Mouse (Mus musculus) intestine, embryonic 16.5 days (tissue): ENCODE measurements around the gene Grem2. TPM values are rescaled to one million over a fixed set of nuclear protein-coding genes. Genes with fewer than 3 reads are reported as not detected.

Experiments
- ATAC-seq: fragments of 200-750 bp; cut with Nextera tagmentation; 2 replicates; pipeline ENCODE4 v1.8.0; 2017; ENCODE audit warnings: moderate TSS enrichment, moderate library complexity
- H3K27ac ChIP-seq: fragments of 300-500 bp; sonication (generic); 2 replicates; pipeline ENCODE4 v1.5.1; 2014; ENCODE audit warnings: mild to moderate bottlenecking, low read length
- H3K27me3 ChIP-seq: fragments of 300-500 bp; sonication (generic); replicated peaks from 2 replicates; pipeline ENCODE4 v1.6.1; 2014; ENCODE audit warnings: low read length, control low read depth, mixed read lengths; ENCODE audit not compliant: control insufficient read depth, insufficient read depth
- H3K36me3 ChIP-seq: fragments of 300-500 bp; sonication (generic); 2 replicates; pipeline ENCODE4 v1.6.1; 2014; ENCODE audit warnings: low read length, control low read depth; ENCODE audit not compliant: control insufficient read depth, insufficient read depth
- H3K4me1 ChIP-seq: fragments of 300-500 bp; sonication (generic); 2 replicates; pipeline ENCODE4 v1.6.1; 2014; ENCODE audit warnings: low read length, control low read depth, mixed read lengths; ENCODE audit not compliant: control insufficient read depth, insufficient read depth
- H3K4me2 ChIP-seq: fragments of 300-500 bp; sonication (generic); 2 replicates; pipeline ENCODE4 v1.6.1; 2014; ENCODE audit warnings: low read depth, low read length, control low read depth
- H3K4me3 ChIP-seq: fragments of 300-500 bp; sonication (generic); 2 replicates; pipeline ENCODE4 v1.5.1; 2014; ENCODE audit warnings: mild to moderate bottlenecking, low read length
- H3K9ac ChIP-seq: fragments of 300-500 bp; sonication (generic); 2 replicates; pipeline ENCODE4 v1.6.1; 2014; ENCODE audit warnings: low read depth, low read length
- H3K9me3 ChIP-seq: fragments of 300-500 bp; sonication (generic); 2 replicates; pipeline ENCODE4 v1.6.1; 2016; ENCODE audit warnings: low read length, control low read depth; ENCODE audit not compliant: control insufficient read depth
- WGBS: fragments of 180-500 bp; shearing (Covaris S2); extraction: QIAGEN DNeasy Blood & Tissue Kit; methylation state at CpG from one replicate; pipeline ENCODE4 v1.1.7; 2014; 5-methylcytosine and 5-hydroxymethylcytosine counted together
- polyA plus RNA-seq: library from polyadenylated mRNA; unstranded; fragments of >200 nt; fragmentation: Nextera tagmentation; extraction: Ambion mirVana; gene quantifications from 2 replicates; pipeline ENCODE4 v1.2.1, GENCODE M21; 2015

Gene Grem2
- polyA plus RNA-seq, 1 experiment from 2014 or later = 2.3 TPM

GRCm38 (mm10) chr1:174836861-174837260 lies 84.8 kb downstream of the Grem2 start:
- H3K9ac ChIP-seq = no peak overlapping the region
- H3K27me3 ChIP-seq = no peaks in the 10 kb centered on the region

GRCm38 (mm10) chr1:174826562-174826961 lies 95.1 kb downstream of the Grem2 start:
- H3K27me3 ChIP-seq = no peaks in the 10 kb centered on the region
- H3K36me3 ChIP-seq = no peaks in the 10 kb centered on the region
- H3K27ac ChIP-seq = no peak overlapping the region
- H3K4me3 ChIP-seq = no peak overlapping the region
- H3K4me2 ChIP-seq = no peak overlapping the region
- H3K9ac ChIP-seq = no peak overlapping the region
- no peaks in the 10 kb centered on the region for H3K4me1 ChIP-seq
- no peaks in the 10 kb centered on the region for H3K9me3 ChIP-seq
- WGBS = 28% methylated on average over 8 of the region's 8 CpGs
- ATAC-seq = no peak

More at GRCm38 (mm10) chr1:174836861-174837260, 84.8 kb downstream of the Grem2 start:
- Histone ChIP-seq H3K4me1 (no peaks in the 10 kb centered on the region), H3K4me2 (no peak overlapping the region), H3K36me3 (no peaks in the 10 kb centered on the region), H3K9me3 (0 out of 2 replicates have a peak, but pooled peaks cover 4% of the 10 kb centered on the region), H3K4me3 (no peak overlapping the region), H3K27ac (no peak overlapping the region)
- WGBS = 95% methylated on average over 23 of the region's 23 CpGs
- no peak for ATAC-seq

GRCm38 (mm10) chr1:174811846-174812245 lies 109.8 kb downstream of the Grem2 start:
- Histone ChIP-seq H3K27me3 (no peaks in the 10 kb centered on the region), H3K36me3 (no peaks in the 10 kb centered on the region), H3K9ac (no peak overlapping the region), H3K4me3 (no peak overlapping the region), H3K9me3 (no peaks in the 10 kb centered on the region), H3K4me2 (no peak overlapping the region), H3K27ac (no peak overlapping the region), H3K4me1 (no peaks in the 10 kb centered on the region)
- 75% methylated on average over 4 of the region's 4 CpGs for WGBS
- ATAC-seq = no peak

GRCm38 (mm10) chr1:174788617-174789016 lies 133.0 kb downstream of the Grem2 start:
- Histone ChIP-seq H3K36me3 (no peaks in the 10 kb centered on the region), H3K9ac (no peak overlapping the region), H3K27me3 (no peaks in the 10 kb centered on the region), H3K4me1 (no peaks in the 10 kb centered on the region), H3K4me3 (no peak overlapping the region), H3K9me3 (no peaks in the 10 kb centered on the region), H3K27ac (no peak overlapping the region), H3K4me2 (no peak overlapping the region)
- no peak for ATAC-seq
- WGBS = 91% methylated on average over 2 of the region's 2 CpGs
